Mouse (Mus musculus): ENCODE results near the gene Gm10153.
"Not testable (repeated sequence)": the region's sequence is repeated elsewhere in the genome, so short reads cannot be mapped to it uniquely, and the experiment has no call there.

DNA sequence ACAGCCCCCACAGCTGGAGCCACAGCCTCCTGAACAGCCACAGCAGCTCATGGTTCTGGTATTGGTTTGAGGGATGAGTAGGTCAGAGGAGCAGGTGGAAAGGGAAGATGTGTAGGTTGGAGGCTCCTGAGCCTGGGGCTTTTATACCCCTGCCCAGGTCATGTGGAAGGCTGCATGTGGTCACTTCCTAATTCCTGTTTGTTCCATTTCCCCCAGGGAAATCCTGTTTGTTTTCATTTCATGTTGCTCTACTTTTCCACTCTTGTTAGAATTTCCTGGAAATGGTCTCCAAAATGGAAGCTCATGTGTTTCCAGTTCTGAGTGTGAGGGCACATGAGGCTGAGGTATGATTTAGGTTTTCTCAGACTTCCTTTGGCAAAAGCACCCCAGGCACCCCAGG lies 24.6 kb downstream of the Gm10153 start, which contains the start of gene Gm4553:
- TF ChIP-seq CTCF, POLR2A (IDR thresholded peaks at IDR 0.05; ENCODE audit: extremely low read depth, insufficient read depth, low read length): not testable (repeated sequence)
